Mouse (Mus musculus) CD4-positive helper T cell, adult 2 months (primary cell): ENCODE results near the gene Gm11237.
"Not testable (repeated sequence)": the region's sequence is repeated elsewhere in the genome, so short reads cannot be mapped to it uniquely, and the experiment has no call there.

ENCODE experiments used
- DNase-seq: peaks from one replicate; pipeline ENCODE4 v3.0.0-alpha.2; 2012; ENCODE audit warnings: low read depth, missing footprints, low spot score

The Gm11237 gene

GRCm38 (mm10) chr4:73622684-73623083 is at the start of gene Gm11237:
Gene Gm11237, plus strand, starts transcription at chr4:73622984.
- DNase-seq, result not testable (repeated sequence)

GRCm38 (mm10) chr4:73599248-73599647 is 23.5 kb upstream of the Gm11237 start:
- DNase-seq, result no peak

- not testable (repeated sequence) for DNase-seq
Observed at GRCm38 (mm10) chr4:73607581-73607980, 15.2 kb upstream of the Gm11237 start, which contains the start of gene Gm11238. Gene Gm11238, plus strand, starts transcription at chr4:73607881.

DNA sequence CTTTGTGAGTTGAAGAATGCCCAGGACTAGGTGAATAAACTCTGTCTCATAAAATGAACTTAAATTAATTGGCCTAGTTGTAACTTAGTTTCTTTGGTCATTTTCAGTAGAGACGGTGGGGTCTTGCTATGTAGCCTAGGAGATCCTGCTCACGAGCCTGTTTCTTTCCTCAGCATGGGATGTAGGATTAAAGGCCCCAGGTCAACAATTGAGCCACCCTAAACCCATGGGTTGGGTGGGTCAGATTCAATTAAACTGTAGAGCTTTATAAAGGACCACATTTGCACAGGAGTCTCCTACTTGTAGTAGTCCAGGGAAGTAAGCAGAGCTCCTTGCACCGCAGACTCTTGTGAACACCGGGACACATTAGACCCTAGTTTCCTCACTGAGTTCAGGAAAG is 15.0 kb downstream of the Gm11237 start, which contains the start of gene Gm11236:
Gene Gm11236, plus strand, starts transcription at position 301 of the 400 bp plus-strand sequence.
- DNase-seq, result not testable (repeated sequence)

GRCm38 (mm10) chr4:73661864-73662263 is 39.1 kb downstream of the Gm11237 start:
- not testable (repeated sequence) for DNase-seq

DNA sequence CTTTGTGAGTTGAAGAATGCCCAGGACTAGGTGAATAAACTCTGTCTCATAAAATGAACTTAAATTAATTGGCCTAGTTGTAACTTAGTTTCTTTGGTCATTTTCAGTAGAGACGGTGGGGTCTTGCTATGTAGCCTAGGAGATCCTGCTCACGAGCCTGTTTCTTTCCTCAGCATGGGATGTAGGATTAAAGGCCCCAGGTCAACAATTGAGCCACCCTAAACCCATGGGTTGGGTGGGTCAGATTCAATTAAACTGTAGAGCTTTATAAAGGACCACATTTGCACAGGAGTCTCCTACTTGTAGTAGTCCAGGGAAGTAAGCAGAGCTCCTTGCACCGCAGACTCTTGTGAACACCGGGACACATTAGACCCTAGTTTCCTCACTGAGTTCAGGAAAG is 45.3 kb downstream of the Gm11237 start, which contains the start of gene Gm11239:
Gene Gm11239, plus strand, starts transcription at position 301 of the 400 bp plus-strand sequence.
- not testable (repeated sequence) for DNase-seq
